Comparison of ENCODE assay signal across 16 mouse cellular contexts in genomic region chr12:27765948-27766347, GRCm38 (mm10).
"Had no signal": no experiment of that assay in that cellular context is flagged by ENCODE, and none has a peak within 500 bp of the region (broad histone marks: within the 10 kb centered on the region; RNA-seq: fewer than 3 reads in every experiment).

No protein-coding gene starts in this region.

- H3K27ac ChIP-seq: liver, embryonic 15.5 days; macrophage; midbrain, embryonic 13.5 days; midbrain, embryonic 15.5 days; neural tube, embryonic 12.5 days; stomach, embryonic 15.5 days; stomach, postnatal 0 days had no signal

- H3K4me3 ChIP-seq: liver, embryonic 15.5 days; megakaryocyte, embryonic 14.5 days; midbrain, embryonic 13.5 days; midbrain, embryonic 15.5 days; neural tube, embryonic 12.5 days; stomach, embryonic 15.5 days had no signal

- H3K9me3 ChIP-seq: liver, embryonic 15.5 days; megakaryocyte, embryonic 14.5 days; midbrain, embryonic 13.5 days; midbrain, embryonic 15.5 days; neural tube, embryonic 12.5 days; stomach, embryonic 15.5 days had no signal

- DNase-seq: liver, postnatal 0 days; lung, embryonic 14.5 days; lung, postnatal 14 days; right cerebral cortex, postnatal 14 days; thymus, adult 2 months; thymus, postnatal 25 days; thymus, postnatal 4 days had no signal

- H3K4me1 ChIP-seq: liver, embryonic 15.5 days; megakaryocyte, embryonic 14.5 days; midbrain, embryonic 13.5 days; midbrain, embryonic 15.5 days; neural tube, embryonic 12.5 days; stomach, embryonic 15.5 days had no signal

- ATAC-seq: liver, postnatal 0 days; midbrain, embryonic 13.5 days; midbrain, embryonic 15.5 days had no signal

- H3K36me3 ChIP-seq: liver, embryonic 15.5 days; midbrain, embryonic 13.5 days; midbrain, embryonic 15.5 days; neural tube, embryonic 12.5 days; stomach, embryonic 15.5 days had no signal

- H3K9ac ChIP-seq: liver, embryonic 15.5 days; liver, postnatal 0 days; lung, embryonic 14.5 days; midbrain, embryonic 13.5 days; midbrain, embryonic 15.5 days; neural tube, embryonic 12.5 days; stomach, embryonic 15.5 days had no signal

- H3K4me2 ChIP-seq: liver, embryonic 15.5 days; lung, embryonic 14.5 days; midbrain, embryonic 11.5 days; midbrain, embryonic 13.5 days; midbrain, embryonic 15.5 days; neural tube, embryonic 12.5 days; stomach, embryonic 15.5 days had no signal

- H3K27me3 ChIP-seq: liver, embryonic 15.5 days; megakaryocyte, embryonic 14.5 days; midbrain, embryonic 13.5 days; midbrain, embryonic 15.5 days; neural tube, embryonic 12.5 days; stomach, embryonic 15.5 days had no signal
